Mouse (Mus musculus) heart, postnatal 36 days (tissue): ENCODE measurements around the gene Scd4. TPM values are rescaled to one million over a fixed set of nuclear protein-coding genes. Genes with fewer than 3 reads are reported as not detected.
"Not testable (repeated sequence)": the region's sequence is repeated elsewhere in the genome, so short reads cannot be mapped to it uniquely, and the experiment has no call there.

Experiments used
- DNase-seq, 2 experiments: peaks; one replicate each; pipeline ENCODE4 v3.0.0; 2021 to 2022
- intact Hi-C: fragments of 180-260 bp; cut with DNase I; formaldehyde crosslinking; loops from one replicate; pipeline ENCODE4 v1.15.1; 2025
- total RNA-seq, 2 experiments: library from RNA; stranded (reverse); gene quantifications; 2 replicates each; pipeline ENCODE4 v1.2.3; 2021

Scd4 gene
- total RNA-seq, 2 experiments from 2014 or later = 8.2 to 15.2 TPM

- intact Hi-C loops = no loop called here
- no peak for DNase-seq
Measured at GRCm38 (mm10) chr19:44313066-44313465, 19.8 kb upstream of the Scd4 start.

- intact Hi-C loops = no loop called here
- peak; percentile 84 to 88 for DNase-seq
Measured at GRCm38 (mm10) chr19:44314327-44314759, 18.5 kb upstream of the Scd4 start.

GRCm38 (mm10) chr19:44314871-44315414 lies 17.9 kb upstream of the Scd4 start:
- intact Hi-C loops = no loop called here
- DNase-seq = peak; percentile 62 to 67

GRCm38 (mm10) chr19:44316752-44317315 lies 16.1 kb upstream of the Scd4 start:
- intact Hi-C loops = no loop called here

GRCm38 (mm10) chr19:44317391-44317790 lies 15.5 kb upstream of the Scd4 start:
- intact Hi-C loops = no loop called here
- no peak for DNase-seq

More at GRCm38 (mm10) chr19:44316752-44317315, 16.1 kb upstream of the Scd4 start:
- no peak for DNase-seq

- DNase-seq = no peak
- intact Hi-C loops = no loop called here
Measured at GRCm38 (mm10) chr19:44318545-44318944, 14.3 kb upstream of the Scd4 start.

- DNase-seq = no peak
- intact Hi-C loops = no loop called here
Measured at GRCm38 (mm10) chr19:44320316-44320715, 12.6 kb upstream of the Scd4 start.

GRCm38 (mm10) chr19:44321201-44321600 lies 11.7 kb upstream of the Scd4 start:
- no peak for DNase-seq
- intact Hi-C loops = no loop called here

- DNase-seq = no peak
- intact Hi-C loops = no loop called here
Measured at GRCm38 (mm10) chr19:44321631-44322030, 11.3 kb upstream of the Scd4 start.

- no peak for DNase-seq
- intact Hi-C loops = no loop called here
Measured at GRCm38 (mm10) chr19:44329566-44329965, 3.3 kb upstream of the Scd4 start.

GRCm38 (mm10) chr19:44331128-44331527 lies 1.8 kb upstream of the Scd4 start:
- intact Hi-C loops, DNase-seq: not testable (repeated sequence)

- no peak for DNase-seq
- intact Hi-C loops = no loop called here
Measured at GRCm38 (mm10) chr19:44331911-44332310, 981 bp upstream of the Scd4 start.

- intact Hi-C loops = no loop called here
- DNase-seq = no peak
Measured at GRCm38 (mm10) chr19:44332326-44332725, 566 bp upstream of the Scd4 start.

- DNase-seq = no peak
- intact Hi-C loops = no loop called here
Measured at GRCm38 (mm10) chr19:44333991-44334390, 1.1 kb downstream of the Scd4 start.

GRCm38 (mm10) chr19:44335876-44336662 lies 3.2 kb downstream of the Scd4 start:
- intact Hi-C loops = no loop called here
- DNase-seq = no peak

- DNase-seq = no peak
- intact Hi-C loops = no loop called here
Measured at GRCm38 (mm10) chr19:44349689-44350088, 16.8 kb downstream of the Scd4 start.

GRCm38 (mm10) chr19:44351756-44352155 lies 18.9 kb downstream of the Scd4 start:
- intact Hi-C loops = no loop called here
- no peak for DNase-seq

GRCm38 (mm10) chr19:44358700-44359099 lies 25.8 kb downstream of the Scd4 start:
- no peak for DNase-seq
- intact Hi-C loops = no loop called here

GRCm38 (mm10) chr19:44363529-44363928 lies 30.6 kb downstream of the Scd4 start:
- intact Hi-C loops = loop anchor here (2.0 kb wide), 1 partner anchor 119 kb away; no protein-coding TSS in a partner anchor
- DNase-seq = peak; percentile 39 to 59

- intact Hi-C loops = no loop called here
- DNase-seq = no peak
Measured at GRCm38 (mm10) chr19:44364029-44364428, 31.1 kb downstream of the Scd4 start.

GRCm38 (mm10) chr19:44365733-44366132 lies 32.8 kb downstream of the Scd4 start:
- intact Hi-C loops = no loop called here

GRCm38 (mm10) chr19:44367076-44367475 lies 34.2 kb downstream of the Scd4 start:
- DNase-seq, intact Hi-C loops: not testable (repeated sequence)

More at GRCm38 (mm10) chr19:44365733-44366132, 32.8 kb downstream of the Scd4 start:
- no peak for DNase-seq
